Mouse (Mus musculus): ENCODE data around the gene Ccdc51.
"Not testable (repeated sequence)": the region's sequence is repeated elsewhere in the genome, so short reads cannot be mapped to it uniquely, and the experiment has no call there.

Ccdc51 gene

GRCm38 (mm10) chr9:109123266-109123665, 41.0 kb downstream of the Ccdc51 start:
- no peak for DNase-seq (ENCODE audit: low read depth, low spot score)

GRCm38 (mm10) chr9:109124164-109124563, 41.9 kb downstream of the Ccdc51 start:
- no peak for DNase-seq (ENCODE audit: low read depth, low spot score)

- no peak for DNase-seq (ENCODE audit: low read depth, low spot score)
Measured at GRCm38 (mm10) chr9:109125043-109125442, 42.8 kb downstream of the Ccdc51 start.

GRCm38 (mm10) chr9:109125481-109125880, 43.2 kb downstream of the Ccdc51 start:
- no peak for DNase-seq (ENCODE audit: low read depth, low spot score)

GRCm38 (mm10) chr9:109127076-109127475, 44.8 kb downstream of the Ccdc51 start:
- DNase-seq (ENCODE audit: low read depth, low spot score) = no peak

- no peak for DNase-seq (ENCODE audit: low read depth, low spot score)
Measured at GRCm38 (mm10) chr9:109128211-109128610, 45.9 kb downstream of the Ccdc51 start.

- DNase-seq (ENCODE audit: low read depth, low spot score) = no peak
Measured at GRCm38 (mm10) chr9:109130076-109130475, 47.8 kb downstream of the Ccdc51 start.

GRCm38 (mm10) chr9:109140414-109140813, 58.1 kb downstream of the Ccdc51 start:
- DNase-seq (ENCODE audit: low read depth, low spot score) = not testable (repeated sequence)

All from retina, adult 2 months (tissue).